Mouse (Mus musculus) erythroblast, embryonic 14.5 days (primary cell): ENCODE measurements around the gene Susd6.

Source experiments
- GATA1 ChIP-seq: IDR thresholded peaks from 2 replicates; pipeline ENCODE4 v1.6.1; 2012; ENCODE audit warnings: low read length, inconsistent platforms, mixed read lengths
- TAL1 ChIP-seq: IDR thresholded peaks from 3 replicates; pipeline ENCODE4 v1.6.1; 2012; ENCODE audit warnings: low read length, inconsistent platforms, mixed read lengths

DNA sequence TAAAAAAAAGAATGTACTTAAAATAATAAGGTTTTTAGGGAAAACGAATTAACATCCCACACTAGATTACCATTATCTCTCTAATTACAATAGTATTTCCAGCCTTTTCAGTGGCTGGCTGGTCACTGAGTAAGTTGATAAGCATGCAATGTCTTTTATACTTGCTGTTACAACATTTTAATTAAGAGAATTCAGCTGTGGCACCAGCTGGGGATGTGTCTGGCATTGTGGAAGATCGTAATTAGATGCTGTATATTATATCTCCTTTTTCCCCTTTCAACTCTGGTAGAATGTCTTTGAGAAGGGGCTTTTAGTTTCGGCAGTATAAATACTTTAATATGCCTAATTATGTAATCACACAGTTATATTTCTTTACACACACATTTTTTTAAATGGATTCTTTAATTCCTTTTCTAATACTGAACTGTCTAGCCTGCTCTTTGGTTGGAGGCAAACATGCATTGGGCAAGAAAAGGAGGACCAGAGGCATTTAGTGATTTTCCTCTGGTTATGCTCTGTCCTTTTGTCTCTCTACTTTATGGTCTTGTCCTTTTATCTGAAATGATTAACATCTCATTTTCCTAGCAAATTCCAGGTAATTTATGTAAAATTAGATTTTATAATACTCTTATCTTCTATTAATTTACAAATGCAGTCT, 67.5 kb downstream of the Susd6 start:
- no peak for TF ChIP-seq GATA1
- no peak for TF ChIP-seq TAL1
